ENCODE assay signal across 12 mouse cellular contexts in genomic region chr1:158501019-158501418, GRCm38 (mm10).
A peak's percentile ranks its signal among the peaks of the same experiment; 100 is the strongest.
DNase-seq lines count a peak whose midpoint lies in the region; ATAC-seq lines count a peak whose summit lies in the region.
"Had no signal": no experiment of that assay in that cellular context is flagged by ENCODE, and none has a peak within 500 bp of the region (broad histone marks: within the 10 kb centered on the region; RNA-seq: fewer than 3 reads in every experiment).

No protein-coding gene starts in this region.

- no peaks in the 10 kb centered on the region for H3K36me3 ChIP-seq in kidney, embryonic 15.5 days
- H3K36me3 ChIP-seq in neural tube, embryonic 11.5 days (ENCODE audit: control insufficient read depth, insufficient read depth, low read length), result no peaks in the 10 kb centered on the region
- H3K36me3 ChIP-seq: limb, embryonic 12.5 days had no signal

- no peak overlapping the region for H3K4me3 ChIP-seq in kidney, embryonic 15.5 days (replicated peaks)
- H3K4me3 ChIP-seq in neural tube, embryonic 11.5 days (ENCODE audit: low read depth, low read length), result no peak overlapping the region
- H3K4me3 ChIP-seq: limb, embryonic 12.5 days had no signal

- 0 out of 2 replicates have a peak, but pooled peaks cover 6% of the 10 kb centered on the region for H3K4me1 ChIP-seq in kidney, embryonic 15.5 days
- H3K4me1 ChIP-seq in neural tube, embryonic 11.5 days (ENCODE audit: control insufficient read depth, insufficient read depth, low read length), result peaks cover 7% of the 10 kb centered on the region
- H3K4me1 ChIP-seq: limb, embryonic 12.5 days had no signal

- H3K9me3 ChIP-seq in kidney, embryonic 15.5 days (replicated peaks), result no peaks in the 10 kb centered on the region
- no peaks in the 10 kb centered on the region for H3K9me3 ChIP-seq in neural tube, embryonic 11.5 days (ENCODE audit: control insufficient read depth, low read length)
- H3K9me3 ChIP-seq: limb, embryonic 12.5 days had no signal

- no peak overlapping the region for H3K9ac ChIP-seq in kidney, embryonic 15.5 days
- no peak overlapping the region for H3K9ac ChIP-seq in neural tube, embryonic 11.5 days (ENCODE audit: low read length)
- H3K9ac ChIP-seq: limb, embryonic 12.5 days had no signal

- H3K4me2 ChIP-seq in kidney, embryonic 15.5 days, result no peak overlapping the region
- no peak overlapping the region for H3K4me2 ChIP-seq in neural tube, embryonic 11.5 days (ENCODE audit: low read depth)
- H3K4me2 ChIP-seq: limb, embryonic 12.5 days had no signal

- no peak for DNase-seq in kidney, postnatal 36 days
- DNase-seq in ZHBTc4 (ENCODE audit: low read depth, low spot score), result peak; percentile 11
- DNase-seq in embryo, embryonic 9.5 days (ENCODE audit: extremely low spot score), result peak; percentile 63
- peak; percentile 48 for DNase-seq in neural tube, embryonic 11.5 days (ENCODE audit: low spot score)
- no peak for DNase-seq in cerebellum, postnatal 36 days
- DNase-seq in adrenal gland, postnatal 4 days (ENCODE audit: low spot score in 2 of 2), result no peak
- DNase-seq: cerebellum, adult 18-20 months; kidney, adult 18-20 months; spleen, adult 18-20 months had no signal

- H3K27ac ChIP-seq in kidney, embryonic 15.5 days, result no peak overlapping the region
- H3K27ac ChIP-seq in neural tube, embryonic 11.5 days (ENCODE audit: low read depth, low read length), result no peak overlapping the region; the same call in 1 of the 2 replicates
- H3K27ac ChIP-seq: limb, embryonic 12.5 days had no signal

- H3K27me3 ChIP-seq in kidney, embryonic 15.5 days, result no peaks in the 10 kb centered on the region
- no peaks in the 10 kb centered on the region for H3K27me3 ChIP-seq in neural tube, embryonic 11.5 days (ENCODE audit: control insufficient read depth, insufficient read depth, low read length)
- H3K27me3 ChIP-seq: CH12.LX; limb, embryonic 12.5 days had no signal

- peak; percentile 86 for ATAC-seq in kidney, embryonic 15.5 days (replicated peaks; ENCODE audit: low FRiP score)
- ATAC-seq in neural tube, embryonic 11.5 days (ENCODE audit: insufficient read depth, low FRiP score, low TSS enrichment), result no peak; the same call in 1 of the 2 replicates

- WGBS in kidney, embryonic 15.5 days, result 16% methylated on average over 4 of the region's 4 CpGs
- WGBS in neural tube, embryonic 11.5 days, result 20% methylated on average over 4 of the region's 4 CpGs

Comparison
In these comparisons a context has a peak if more than half of its experiments do, and no peak if none do; other contexts are left out.
1. DNase-seq: peak in ZHBTc4 (single experiment), embryo, embryonic 9.5 days (single experiment) and neural tube, embryonic 11.5 days (single experiment); none in kidney, postnatal 36 days (0 of 2), cerebellum, postnatal 36 days (0 of 2) and adrenal gland, postnatal 4 days (0 of 2).